Comparison of ENCODE assay signal across 8 mouse cellular contexts in genomic region chr2:18046186-18046585, GRCm38 (mm10). TPM values are rescaled to one million over a fixed set of nuclear protein-coding genes. Genes with fewer than 3 reads are reported as not detected.
A peak's percentile ranks its signal among the peaks of the same experiment; 100 is the strongest.
DNase-seq lines count a peak whose midpoint lies in the region; ATAC-seq and TF ChIP-seq lines count a peak whose summit lies in the region.

No protein-coding gene starts in this region.

- H3K27ac ChIP-seq in heart, embryonic 10.5 days = peak overlapping the region; percentile 100
- peak overlapping the region; percentile 99 for H3K27ac ChIP-seq in forebrain, embryonic 15.5 days (replicated peaks)
- no peak overlapping the region for H3K27ac ChIP-seq in liver, embryonic 15.5 days (replicated peaks)

- intact Hi-C loops in gastrocnemius, postnatal 36 days (cut with DNase I) = loop anchor here (2.0 to 10.0 kb wide), 2 partner anchors 13 to 719 kb away; no protein-coding TSS in a partner anchor

- H3K27me3 ChIP-seq in heart, embryonic 10.5 days (ENCODE audit: insufficient read depth, poor library complexity, severe bottlenecking) = no peaks in the 10 kb centered on the region
- H3K27me3 ChIP-seq in E14TG2a.4 (ENCODE audit: insufficient read depth, low read length) = peaks cover 81% of the 10 kb centered on the region
- no peaks in the 10 kb centered on the region for H3K27me3 ChIP-seq in forebrain, embryonic 15.5 days
- peaks cover 97% of the 10 kb centered on the region for H3K27me3 ChIP-seq in liver, embryonic 15.5 days

- H3K4me3 ChIP-seq in heart, embryonic 10.5 days = peak overlapping the region; percentile 98
- H3K4me3 ChIP-seq in E14TG2a.4 (replicated peaks; ENCODE audit: low read length) = peak overlapping the region; percentile 77
- H3K4me3 ChIP-seq in forebrain, embryonic 15.5 days = peak overlapping the region; percentile 90
- H3K4me3 ChIP-seq in liver, embryonic 15.5 days (replicated peaks) = peak overlapping the region; percentile 64

- no peaks in the 10 kb centered on the region for H3K9me3 ChIP-seq in heart, embryonic 10.5 days
- H3K9me3 ChIP-seq in E14TG2a.4 (ENCODE audit: low read length) = no peaks in the 10 kb centered on the region
- H3K9me3 ChIP-seq in forebrain, embryonic 15.5 days = no peaks in the 10 kb centered on the region
- H3K9me3 ChIP-seq in liver, embryonic 15.5 days (replicated peaks) = no peaks in the 10 kb centered on the region

- peak overlapping the region; percentile 60 for H3K4me2 ChIP-seq in forebrain, embryonic 15.5 days (replicated peaks)
- peak overlapping the region; percentile 85 for H3K4me2 ChIP-seq in liver, embryonic 15.5 days

- 0% methylated on average over 4 of the region's 4 CpGs for WGBS in heart, embryonic 10.5 days
- WGBS in forebrain, embryonic 15.5 days = under 1% methylated on average over 4 of the region's 4 CpGs
- 12% methylated on average over 4 of the region's 4 CpGs for WGBS in liver, embryonic 15.5 days (ENCODE audit: insufficient replicate concordance)

- ATAC-seq in forebrain, embryonic 15.5 days (replicated peaks) = no peak
- no peak for ATAC-seq in liver, embryonic 15.5 days (ENCODE audit: insufficient read depth)
- no peak for ATAC-seq in monocyte, adult 5-6 weeks (replicated peaks; ENCODE audit: insufficient number of reproducible peaks, low FRiP score, low TSS enrichment, poor library complexity, severe bottlenecking)

- no peak for TF ChIP-seq CTCF in E14TG2a.4 (conservative IDR thresholded peaks at IDR 0.05; ENCODE audit: low read length)

- peaks cover 36% of the 10 kb centered on the region for H3K4me1 ChIP-seq in heart, embryonic 10.5 days
- H3K4me1 ChIP-seq in E14TG2a.4 (replicated peaks; ENCODE audit: low read depth, low read length) = peaks cover 61% of the 10 kb centered on the region
- H3K4me1 ChIP-seq in forebrain, embryonic 15.5 days = peaks cover 56% of the 10 kb centered on the region
- H3K4me1 ChIP-seq in liver, embryonic 15.5 days (replicated peaks) = peaks cover 32% of the 10 kb centered on the region

- peak overlapping the region; percentile 100 for H3K9ac ChIP-seq in forebrain, embryonic 15.5 days (replicated peaks)
- peak overlapping the region; percentile 52 for H3K9ac ChIP-seq in liver, embryonic 15.5 days

- no peaks in the 10 kb centered on the region for H3K36me3 ChIP-seq in heart, embryonic 10.5 days
- H3K36me3 ChIP-seq in E14TG2a.4 (ENCODE audit: insufficient read depth, low read length) = no peaks in the 10 kb centered on the region
- H3K36me3 ChIP-seq in forebrain, embryonic 15.5 days = no peaks in the 10 kb centered on the region
- no peaks in the 10 kb centered on the region for H3K36me3 ChIP-seq in liver, embryonic 15.5 days (replicated peaks)

- DNase-seq in heart, embryonic 10.5 days (ENCODE audit: low spot score) = no peak
- DNase-seq in heart, adult 18-20 months = no peak
- DNase-seq in adrenal gland, postnatal 25 days = no peak
- DNase-seq in gastrocnemius, postnatal 36 days = no peak

RNA-seq across cellular contexts. Expression of gene Skida1, which starts 2.7 kb away (rescaled TPM):
- polyA plus RNA-seq in heart, embryonic 10.5 days (2016; fragmentation: Nextera tagmentation; extraction: Ambion mirVana) = 6.7 and 9.4 TPM in 2 replicates
- total RNA-seq in heart, adult 18-20 months (2021) = 1 to 10 TPM; 2.0 to 2.2 TPM
- 10.9 and 13.8 TPM in 2 replicates for polyA plus RNA-seq in forebrain, embryonic 15.5 days (2015; fragmentation: Nextera tagmentation; extraction: Ambion mirVana)
- 0.37 and 0.47 TPM in 2 replicates for polyA plus RNA-seq in liver, embryonic 15.5 days (2015; fragmentation: Nextera tagmentation; extraction: Ambion mirVana)
- 0.19 to 0.43 TPM in 2 of 3 replicates, not detected in the other for total RNA-seq in monocyte, adult 5-6 weeks (2017)
- 4.2 and 5.4 TPM in 2 replicates for total RNA-seq in adrenal gland, postnatal 25 days (2021)
- under 1 TPM; 0.18 to 0.25 TPM for total RNA-seq in gastrocnemius, postnatal 36 days (2021)

RNA-seq across cellular contexts. Expression of gene A930004D18Rik, which starts 8.6 kb away (rescaled TPM):
- polyA plus RNA-seq in heart, embryonic 10.5 days (2016; fragmentation: Nextera tagmentation; extraction: Ambion mirVana) = 14.5 and 14.9 TPM in 2 replicates
- 1 to 10 TPM; 3.4 to 4.3 TPM for total RNA-seq in heart, adult 18-20 months (2021)
- polyA plus RNA-seq in forebrain, embryonic 15.5 days (2015; fragmentation: Nextera tagmentation; extraction: Ambion mirVana) = 14.7 and 16.6 TPM in 2 replicates
- 1.3 and 1.4 TPM in 2 replicates for polyA plus RNA-seq in liver, embryonic 15.5 days (2015; fragmentation: Nextera tagmentation; extraction: Ambion mirVana)
- total RNA-seq in monocyte, adult 5-6 weeks (2017) = 0.21 to 0.87 TPM (median 0.29 TPM) in 3 replicates
- 2.1 and 3.7 TPM in 2 replicates for total RNA-seq in adrenal gland, postnatal 25 days (2021)
- total RNA-seq in gastrocnemius, postnatal 36 days (2021) = under 1 TPM; 0.17 to 0.20 TPM

RNA-seq across cellular contexts. Expression of gene Mllt10, which starts 8.9 kb away (rescaled TPM):
- 39.8 and 54.8 TPM in 2 replicates for polyA plus RNA-seq in heart, embryonic 10.5 days (2016; fragmentation: Nextera tagmentation; extraction: Ambion mirVana)
- total RNA-seq in heart, adult 18-20 months (2021) = 10 to 100 TPM; 31.0 to 33.4 TPM
- 61.9 and 66.3 TPM in 2 replicates for polyA plus RNA-seq in forebrain, embryonic 15.5 days (2015; fragmentation: Nextera tagmentation; extraction: Ambion mirVana)
- 26.2 and 27.9 TPM in 2 replicates for polyA plus RNA-seq in liver, embryonic 15.5 days (2015; fragmentation: Nextera tagmentation; extraction: Ambion mirVana)
- total RNA-seq in monocyte, adult 5-6 weeks (2017) = 36.1 to 69.5 TPM (median 67.5 TPM) in 3 replicates
- 59.0 and 68.1 TPM in 2 replicates for total RNA-seq in adrenal gland, postnatal 25 days (2021)
- 10 to 100 TPM; 15.6 to 21.9 TPM for total RNA-seq in gastrocnemius, postnatal 36 days (2021)

RNA-seq across cellular contexts. Expression of gene H2al2a, which starts 49.4 kb away (rescaled TPM):
- not detected in 2 replicates for polyA plus RNA-seq in heart, embryonic 10.5 days (2016; fragmentation: Nextera tagmentation; extraction: Ambion mirVana)
- total RNA-seq in heart, adult 18-20 months (2021) = not detected
- polyA plus RNA-seq in forebrain, embryonic 15.5 days (2015; fragmentation: Nextera tagmentation; extraction: Ambion mirVana) = not detected in 2 replicates
- polyA plus RNA-seq in liver, embryonic 15.5 days (2015; fragmentation: Nextera tagmentation; extraction: Ambion mirVana) = not detected in 2 replicates
- total RNA-seq in monocyte, adult 5-6 weeks (2017) = 0.95 TPM in 1 of 3 replicates, not detected in the others
- total RNA-seq in adrenal gland, postnatal 25 days (2021) = not detected in 2 replicates
- not detected for total RNA-seq in gastrocnemius, postnatal 36 days (2021)
